Mouse (Mus musculus) mouse embryonic stem cell (cell line): Measurements from ENCODE around the gene Sgca.
"Not testable (repeated sequence)": the region's sequence is repeated elsewhere in the genome, so short reads cannot be mapped to it uniquely, and the experiment has no call there.

ENCODE experiments used
- in situ Hi-C, 2 experiments: fragments of 300-500 bp; cut with MboI; formaldehyde crosslinking; loops; 1 replicate in 1 of 2; 3 replicates in 1 of 2; pipeline ENCODE4 v1.14.3; 2019 to 2020; ENCODE audit warnings: low sequenced_read_pairs in 2 of 2, low pct_unique_long_range_greater_than_20kb in 1 of 2, mixed read lengths in 1 of 2; ENCODE audit not compliant: unreplicated experiment in 1 of 2

Gene Sgca

GRCm38 (mm10) chr11:94976199-94976598, at the start of gene Sgca:
Gene Sgca (minus strand): TSS chr11:94976327.
- in situ Hi-C loops, result no loop called here

DNA sequence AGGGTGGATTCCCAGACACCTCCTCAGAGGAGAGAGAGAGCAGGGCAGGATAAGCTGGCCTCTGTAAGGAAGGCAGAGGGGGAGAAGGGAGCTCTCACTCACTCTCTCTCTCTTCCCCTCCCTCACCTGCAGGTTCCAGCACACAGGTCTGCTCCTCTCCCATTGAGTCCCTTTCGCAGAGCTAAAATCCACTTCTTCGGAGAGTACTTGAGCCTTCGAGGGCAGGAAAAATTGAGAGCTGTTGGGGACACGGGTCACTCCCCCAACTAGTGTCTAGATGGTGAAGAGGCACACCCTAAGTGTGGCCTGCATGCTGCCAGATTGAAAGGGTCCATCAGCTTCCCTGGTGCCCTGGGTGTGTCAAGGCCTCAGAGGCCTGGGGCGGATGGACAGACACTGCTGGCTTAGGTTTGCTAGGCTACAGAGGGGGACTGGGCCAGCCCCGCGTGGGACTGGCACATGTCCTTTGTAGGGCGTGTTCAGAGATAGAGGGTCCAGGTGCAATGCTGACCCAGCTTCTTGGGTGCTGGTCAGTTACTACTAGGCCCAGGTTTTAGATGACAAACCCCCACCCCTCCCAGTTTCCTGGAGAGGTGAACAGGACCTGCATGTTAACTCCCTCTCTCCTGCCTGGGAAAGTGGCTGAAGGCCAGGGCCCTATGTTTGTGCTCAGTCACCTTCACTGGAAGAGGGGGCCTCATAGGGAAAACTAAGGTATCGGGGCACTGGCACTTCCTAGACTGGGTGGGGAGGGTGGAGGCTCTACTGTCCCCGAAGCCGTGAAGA, 49.3 kb upstream of the Sgca start:
- in situ Hi-C loops, result no loop called here

- in situ Hi-C loops, result no loop called here
These were observed 48.5 kb upstream of the Sgca start for GRCm38 (mm10) chr11:95024439-95025184.

- in situ Hi-C loops, result no loop called here
These were observed 47.4 kb upstream of the Sgca start for GRCm38 (mm10) chr11:95023481-95023880.

DNA sequence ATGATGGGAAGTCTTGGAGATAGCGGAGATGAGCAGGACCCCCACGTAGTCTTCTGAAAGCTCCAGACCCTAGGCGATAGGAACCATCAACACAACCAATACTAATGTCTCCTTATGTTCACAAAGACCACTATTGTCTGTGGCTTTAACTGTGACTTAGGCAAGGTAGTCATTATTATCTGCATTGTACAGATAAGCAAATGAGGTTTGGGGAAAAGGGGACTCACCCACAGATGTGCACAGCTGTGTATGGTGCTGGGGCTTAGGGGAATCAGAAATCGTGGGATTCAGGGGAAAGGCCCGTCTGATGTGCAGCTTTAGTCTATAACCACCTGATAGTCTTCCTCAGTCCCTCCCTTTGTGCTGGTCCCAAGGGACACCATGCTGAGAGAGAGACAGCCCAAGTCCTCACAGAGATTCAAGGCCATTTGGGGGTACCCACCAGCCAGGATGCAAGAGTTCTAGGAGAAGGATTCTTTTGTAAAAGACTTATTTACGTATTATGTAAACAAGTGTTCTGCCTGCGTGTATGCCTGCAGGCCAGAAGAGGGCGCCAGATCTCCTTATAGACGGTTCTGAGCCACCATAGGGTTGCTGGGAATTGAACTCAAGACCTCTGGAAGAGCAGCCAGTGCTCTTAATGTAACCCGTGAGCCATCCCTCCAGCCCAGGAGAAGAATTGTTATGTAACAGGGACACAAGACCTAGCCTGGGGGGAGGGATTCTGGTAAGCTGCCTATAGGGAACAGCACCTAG, 46.3 kb upstream of the Sgca start:
- in situ Hi-C loops, result no loop called here

DNA sequence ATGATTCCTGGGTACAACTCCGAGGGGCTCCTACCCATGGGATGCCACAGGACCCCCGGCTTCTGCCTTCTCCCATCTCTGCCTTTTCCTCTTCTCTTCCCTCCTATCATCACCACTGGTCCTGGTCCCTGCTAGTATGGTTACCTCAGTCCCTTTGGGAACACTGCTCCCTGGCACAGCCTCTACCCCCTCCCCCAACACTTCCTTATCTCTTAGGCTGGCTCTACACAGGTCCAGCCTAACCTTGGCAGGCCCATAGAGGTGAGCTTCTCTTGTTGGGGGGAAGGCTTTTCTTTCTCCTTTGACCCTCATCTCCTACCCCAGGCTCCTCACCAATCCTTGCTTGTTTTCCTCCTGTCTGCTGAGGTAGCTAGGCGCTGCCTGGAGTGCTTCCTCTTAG, 39.4 kb upstream of the Sgca start:
- in situ Hi-C loops, result no loop called here

GRCm38 (mm10) chr11:95012487-95012886, 36.4 kb upstream of the Sgca start:
- in situ Hi-C loops, result no loop called here

DNA sequence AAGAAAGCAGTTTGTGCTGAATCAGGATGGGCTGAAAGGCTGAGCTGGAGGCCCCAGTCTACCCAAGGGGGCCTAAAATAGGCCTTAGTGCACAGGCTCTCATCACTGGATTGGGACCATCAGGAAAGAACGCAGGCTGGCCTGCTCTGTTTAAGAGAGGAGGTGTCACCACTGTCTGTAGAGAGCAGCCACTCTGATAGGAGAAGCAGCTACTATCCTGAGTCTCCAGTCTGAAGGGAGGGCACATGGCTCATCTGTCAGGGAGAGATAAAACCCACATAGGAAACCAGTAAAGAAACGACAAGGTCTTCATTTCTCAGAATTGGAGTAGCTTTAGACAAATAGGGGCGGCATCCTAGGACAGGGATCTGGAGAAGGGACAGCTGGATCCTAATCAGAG, 35.9 kb upstream of the Sgca start:
- in situ Hi-C loops, result no loop called here

GRCm38 (mm10) chr11:95011416-95011815, 35.3 kb upstream of the Sgca start:
- in situ Hi-C loops, result no loop called here

GRCm38 (mm10) chr11:95010841-95011403, 34.8 kb upstream of the Sgca start:
- in situ Hi-C loops, result not testable (repeated sequence)

GRCm38 (mm10) chr11:95010141-95010739, 34.1 kb upstream of the Sgca start:
- in situ Hi-C loops, result no loop called here

DNA sequence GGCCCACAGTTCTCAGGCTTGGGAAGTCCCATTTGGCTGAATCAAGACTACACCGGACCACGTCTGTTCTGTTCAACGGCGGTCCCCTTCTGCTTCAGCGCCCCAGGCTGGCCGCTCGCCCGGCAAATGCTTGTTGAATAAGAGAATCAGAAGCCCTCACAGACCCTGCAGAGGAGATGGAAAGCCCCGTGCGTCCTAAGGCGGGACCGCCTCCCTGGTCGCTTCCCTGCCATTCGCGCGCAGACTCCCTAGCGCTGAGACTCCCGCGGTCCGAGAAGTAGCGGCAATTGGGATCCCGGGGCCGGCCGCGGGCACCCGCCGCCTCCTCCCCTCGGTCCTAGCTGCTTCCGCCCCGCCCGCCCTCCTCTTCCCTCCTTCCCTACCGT, 33.5 kb upstream of the Sgca start, which contains the start of gene Samd14:
Gene Samd14, plus strand, starts transcription at position 251 of the 386 bp plus-strand sequence.
- in situ Hi-C loops, result no loop called here

GRCm38 (mm10) chr11:95008661-95009628, 32.8 kb upstream of the Sgca start:
- in situ Hi-C loops, result no loop called here

DNA sequence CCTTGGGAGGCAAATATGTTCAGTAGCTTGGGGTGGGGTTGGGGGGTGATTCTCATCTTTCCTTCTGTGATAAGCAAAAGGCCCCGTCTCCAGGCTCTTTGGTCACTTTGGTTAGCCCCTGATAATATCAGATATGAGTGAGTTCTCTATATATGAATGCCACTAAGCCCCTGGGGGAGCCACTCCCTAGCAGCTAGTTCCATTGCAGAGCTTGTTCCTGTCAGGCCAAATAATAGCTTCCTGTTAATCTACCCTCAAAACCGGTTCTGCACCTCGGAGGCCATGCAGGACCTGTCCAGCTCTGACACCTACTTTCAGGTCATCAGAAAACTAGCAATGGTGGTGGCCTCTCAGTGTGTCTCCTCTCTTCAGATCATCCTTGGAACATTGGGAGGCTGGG, 31.3 kb upstream of the Sgca start:
- in situ Hi-C loops, result no loop called here

- in situ Hi-C loops, result no loop called here
These were observed 30.5 kb upstream of the Sgca start for GRCm38 (mm10) chr11:95006525-95007219.

GRCm38 (mm10) chr11:95006038-95006437, 29.9 kb upstream of the Sgca start:
- in situ Hi-C loops, result no loop called here

DNA sequence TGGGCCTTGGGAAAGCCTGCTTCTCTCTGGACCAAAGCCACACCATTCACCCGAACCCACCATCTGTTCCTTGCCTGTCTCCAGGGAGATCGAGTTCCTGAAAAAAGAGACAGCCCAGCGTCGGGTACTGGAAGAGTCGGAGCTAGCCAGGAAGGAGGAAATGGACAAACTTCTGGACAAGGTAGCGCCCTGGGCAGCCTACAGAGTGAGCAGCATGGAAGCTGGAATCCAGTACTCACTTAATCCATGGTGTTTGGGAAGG, 28.7 kb upstream of the Sgca start:
- in situ Hi-C loops, result no loop called here
